Mouse (Mus musculus) ZHBTc4 (cell line): ENCODE results near the gene Sult6b2.

ENCODE experiments used
- DNase-seq: peaks from one replicate; pipeline ENCODE4 v3.0.0-alpha.2; 2011; ENCODE audit warnings: low read depth, low spot score

Sult6b2 gene

GRCm38 (mm10) chr6:142779045-142779811 is 25.1 kb downstream of the Sult6b2 start:
- DNase-seq = peak; percentile 49

DNA sequence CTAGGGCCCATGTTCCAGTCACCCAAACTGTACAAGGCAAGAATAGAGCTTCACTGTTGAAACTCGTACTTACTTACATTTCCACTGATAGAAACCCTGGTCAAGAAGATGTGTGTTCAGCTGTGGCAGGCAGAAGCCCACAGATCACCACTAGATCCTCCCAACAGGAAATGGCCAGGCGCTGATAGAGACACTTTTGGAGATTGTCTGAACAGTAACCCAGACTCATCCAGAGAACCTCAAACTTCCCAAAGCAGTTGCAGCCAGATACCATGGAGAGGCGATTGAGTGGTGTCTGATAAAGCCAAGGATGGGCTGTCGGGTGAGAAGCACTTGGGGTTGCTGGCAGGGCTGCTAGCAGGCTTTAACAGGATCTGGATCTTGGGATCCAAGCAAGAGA is 27.4 kb downstream of the Sult6b2 start:
- no peak for DNase-seq

GRCm38 (mm10) chr6:142773566-142773965 is 30.7 kb downstream of the Sult6b2 start:
- DNase-seq = peak; percentile 61

- DNase-seq = no peak
Measured at GRCm38 (mm10) chr6:142771643-142772042, 32.7 kb downstream of the Sult6b2 start.

GRCm38 (mm10) chr6:142769896-142770295 is 34.4 kb downstream of the Sult6b2 start:
- no peak for DNase-seq

- DNase-seq = no peak
Measured at GRCm38 (mm10) chr6:142767305-142767704, 37.0 kb downstream of the Sult6b2 start.

- no peak for DNase-seq
Measured at GRCm38 (mm10) chr6:142764933-142765332, 39.4 kb downstream of the Sult6b2 start.

DNA sequence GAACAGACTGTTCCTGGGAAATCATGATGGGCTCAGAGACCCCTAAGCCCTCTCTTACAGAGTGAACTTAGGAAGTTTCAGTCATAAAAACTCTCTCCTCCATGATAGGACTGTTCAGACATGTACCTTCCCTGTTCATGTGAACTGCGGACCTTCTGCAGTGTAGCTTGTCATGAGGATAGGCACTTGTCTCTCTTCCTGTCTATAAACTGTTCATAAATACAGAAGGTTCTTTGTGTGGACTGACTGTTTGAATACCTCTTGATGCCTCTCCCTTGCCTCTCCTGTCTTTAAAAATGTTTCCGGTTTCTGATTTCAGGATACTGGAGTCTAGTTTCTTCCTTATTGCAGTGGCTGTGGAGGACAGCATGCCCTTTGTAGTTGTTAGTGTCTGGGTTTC is 44.7 kb downstream of the Sult6b2 start:
- no peak for DNase-seq

GRCm38 (mm10) chr6:142758562-142758961 is 45.7 kb downstream of the Sult6b2 start:
- DNase-seq = no peak

- DNase-seq = no peak
Measured at GRCm38 (mm10) chr6:142757976-142758375, 46.3 kb downstream of the Sult6b2 start.

DNA sequence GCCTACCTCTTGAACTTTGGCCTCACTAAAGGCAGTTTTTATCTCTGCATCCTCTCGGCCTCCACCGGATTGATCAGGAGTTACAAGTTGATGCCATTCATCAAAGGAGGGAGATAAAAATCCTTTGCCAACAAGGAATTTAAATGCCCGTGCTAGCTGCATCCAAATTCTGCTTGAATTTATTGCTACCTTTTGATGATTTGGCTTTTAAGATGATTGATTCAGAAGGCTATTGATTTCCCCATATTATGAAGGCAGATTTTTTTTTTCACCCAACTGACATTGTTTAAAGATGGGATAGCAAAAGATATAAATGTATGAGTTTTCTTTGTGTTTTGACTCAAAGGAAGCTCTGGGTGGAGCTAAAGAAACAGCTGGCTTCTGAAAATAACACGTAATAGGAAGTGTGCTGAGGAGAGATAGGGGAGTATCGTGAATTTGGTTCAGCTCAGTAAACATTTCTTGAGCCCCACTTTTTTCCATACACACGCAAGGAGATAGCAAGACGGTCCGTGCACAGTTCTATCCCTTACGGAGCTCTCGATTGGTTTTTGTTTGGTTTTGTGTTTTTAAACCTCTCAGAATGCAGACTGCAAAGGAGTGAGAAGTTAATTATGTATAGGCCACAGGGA is 46.9 kb downstream of the Sult6b2 start:
- no peak for DNase-seq

GRCm38 (mm10) chr6:142756507-142757333 is 47.6 kb downstream of the Sult6b2 start, which contains the start of gene Cmas:
TSS of gene Cmas (plus strand) at chr6:142756686.
- peak; percentile 94 for DNase-seq

GRCm38 (mm10) chr6:142752331-142753246 is 51.7 kb downstream of the Sult6b2 start:
- peak; percentile 72 for DNase-seq

- DNase-seq = peak; percentile 96
Measured at GRCm38 (mm10) chr6:142751365-142751764, 52.9 kb downstream of the Sult6b2 start.

- no peak for DNase-seq
Measured at GRCm38 (mm10) chr6:142748057-142748708, 56.1 kb downstream of the Sult6b2 start.

- DNase-seq = no peak
Measured at GRCm38 (mm10) chr6:142747165-142747564, 57.1 kb downstream of the Sult6b2 start.

- DNase-seq = no peak
Measured at GRCm38 (mm10) chr6:142746765-142747164, 57.5 kb downstream of the Sult6b2 start.

DNA sequence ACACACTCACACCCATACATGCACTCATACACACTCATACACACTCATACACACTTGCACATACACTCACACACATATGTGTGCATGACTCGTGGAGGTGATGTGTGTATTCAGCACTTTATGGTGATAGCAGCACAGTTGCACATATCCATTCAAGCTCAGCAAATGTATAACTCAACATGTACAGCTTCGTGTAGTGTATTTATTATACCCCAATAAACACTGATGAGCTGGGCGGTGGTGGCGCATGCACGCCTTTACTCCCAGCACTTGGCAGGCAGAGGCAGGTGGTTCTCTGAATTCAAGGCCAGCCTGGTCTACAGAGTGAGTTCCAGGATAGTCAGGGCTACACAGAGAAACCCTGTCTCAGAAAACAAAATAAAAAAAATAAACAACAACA is 58.8 kb downstream of the Sult6b2 start:
- DNase-seq = no peak

GRCm38 (mm10) chr6:142743193-142743592 is 61.1 kb downstream of the Sult6b2 start:
- DNase-seq = no peak

- DNase-seq = no peak
Measured at GRCm38 (mm10) chr6:142741763-142742162, 62.5 kb downstream of the Sult6b2 start.

GRCm38 (mm10) chr6:142738637-142739036 is 65.7 kb downstream of the Sult6b2 start:
- no peak for DNase-seq
